ENCODE assay signal across 10 mouse cellular contexts in genomic region chr9:56691226-56691625, GRCm38 (mm10).
"Had no signal": no experiment of that assay in that cellular context is flagged by ENCODE, and none has a peak within 500 bp of the region (broad histone marks: within the 10 kb centered on the region; RNA-seq: fewer than 3 reads in every experiment).

No protein-coding gene starts in this region.

- H3K4me3 ChIP-seq: liver, embryonic 13.5 days had no signal

- DNase-seq: kidney, adult 18-20 months; kidney, adult 9 months; kidney, postnatal 14 days; liver, embryonic 13.5 days; lung, adult 2 months; lung, postnatal 14 days; lung, postnatal 4 days; midbrain, embryonic 14.5 days; thymus, adult 18-20 months; thymus, postnatal 36 days had no signal

- H3K27ac ChIP-seq: liver, embryonic 13.5 days had no signal
